Mouse (Mus musculus): ENCODE results near the gene C77080. TPM values are rescaled to one million over a fixed set of nuclear protein-coding genes. Genes with fewer than 3 reads are reported as not detected.

Gene C77080
- 4.5 and 12.8 TPM in 2 replicates for polyA plus RNA-seq (2021; fragmentation: Nextera tagmentation)
- long read RNA-seq, experiment 1, partial matches to known transcripts, result 6 of 14 reads
- long read RNA-seq, experiment 1, other reads (novel, unspliced or antisense), result 8 of 14 reads
- long read RNA-seq, experiment 2, partial matches to known transcripts, result 1 of 4 reads
- long read RNA-seq, experiment 2, other reads (novel, unspliced or antisense), result 3 of 4 reads

GRCm38 (mm10) chr4:129261196-129261595, at the start of gene C77080:
C77080 (minus strand) TSS chr4:129261404.

GRCm38 (mm10) chr4:129287472-129287981, 26.3 kb upstream of the C77080 start, which contains the start of gene Sync:
Sync (plus strand) TSS chr4:129287617.

GRCm38 (mm10) chr4:129189542-129190519, 71.4 kb downstream of the C77080 start, which contains the start of the genes S100pbp and Yars:
S100pbp (minus strand) TSS chr4:129189727.
Yars (plus strand) TSS chr4:129189760.

Other genes with a start within 250 kb of the C77080 start
- gene Rnf19b, start 203.1 kb downstream of the C77080 start, polyA plus RNA-seq (2021; fragmentation: Nextera tagmentation), result 4.7 and 10.3 TPM in 2 replicates
- gene Tmem54, start 155.9 kb downstream of the C77080 start, polyA plus RNA-seq (2021; fragmentation: Nextera tagmentation), result not detected in 2 replicates
- gene Hpca, start 139.4 kb downstream of the C77080 start, polyA plus RNA-seq (2021; fragmentation: Nextera tagmentation), result 357 and 1,084 TPM in 2 replicates
- 16.8 and 21.6 TPM in 2 replicates for gene Fndc5, start 124.4 kb downstream of the C77080 start, polyA plus RNA-seq (2021; fragmentation: Nextera tagmentation)
- 7.5 and 12.7 TPM in 2 replicates for gene S100pbp, start 71.7 kb downstream of the C77080 start, polyA plus RNA-seq (2021; fragmentation: Nextera tagmentation)
- gene Yars, start 71.6 kb downstream of the C77080 start, polyA plus RNA-seq (2021; fragmentation: Nextera tagmentation), result 52.7 and 67.7 TPM in 2 replicates
- 0.72 and 0.75 TPM in 2 replicates for gene Sync, start 26.2 kb upstream of the C77080 start, polyA plus RNA-seq (2021; fragmentation: Nextera tagmentation)
- 53.9 and 54.9 TPM in 2 replicates for gene Rbbp4, start 74.0 kb upstream of the C77080 start, polyA plus RNA-seq (2021; fragmentation: Nextera tagmentation)
- gene Zbtb8os, start 74.3 kb upstream of the C77080 start, polyA plus RNA-seq (2021; fragmentation: Nextera tagmentation), result 49.5 and 58.1 TPM in 2 replicates
- gene Zbtb8a, start 116.7 kb upstream of the C77080 start, polyA plus RNA-seq (2021; fragmentation: Nextera tagmentation), result 5.9 and 6.3 TPM in 2 replicates
- gene Zbtb8b, start 179.4 kb upstream of the C77080 start, polyA plus RNA-seq (2021; fragmentation: Nextera tagmentation), result 1.7 and 2.1 TPM in 2 replicates
- 10.7 and 16.6 TPM in 2 replicates for gene Bsdc1, start 200.2 kb upstream of the C77080 start, polyA plus RNA-seq (2021; fragmentation: Nextera tagmentation)
- gene Tssk3, start 229.6 kb upstream of the C77080 start, polyA plus RNA-seq (2021; fragmentation: Nextera tagmentation), result not detected in 2 replicates
- gene Fam229a, start 229.8 kb upstream of the C77080 start, polyA plus RNA-seq (2021; fragmentation: Nextera tagmentation), result 0.79 and 1.7 TPM in 2 replicates

Data from left cerebral cortex, adult 6 months (tissue).